Mouse (Mus musculus) thymus, postnatal 36 days (tissue): ENCODE measurements around the gene Gpr22.

Source experiments
- DNase-seq, 2 experiments: peaks; one replicate each; pipeline ENCODE4 v3.0.0; 2022; ENCODE audit warnings: mixed read lengths in 2 of 2

Gpr22 gene

DNA sequence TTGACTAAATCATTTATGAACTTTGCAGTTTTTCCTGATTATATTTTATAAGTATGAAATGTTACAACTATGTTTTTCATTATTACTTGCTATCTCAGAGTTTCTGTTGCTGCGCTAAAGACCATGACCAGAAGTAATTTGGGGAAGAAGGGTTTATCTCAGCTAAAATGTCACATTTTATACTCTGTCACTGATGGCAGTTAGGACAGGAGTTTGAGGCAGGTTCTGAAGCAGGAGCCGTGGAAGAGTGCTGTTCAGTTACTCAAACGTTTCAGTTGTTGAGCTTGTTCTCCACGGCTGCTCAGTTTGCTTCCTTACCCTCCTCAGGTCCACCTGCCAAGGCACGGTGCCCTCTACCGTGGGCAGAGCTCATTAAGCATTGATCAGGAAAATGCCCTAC is 47.7 kb downstream of the Gpr22 start:
- DNase-seq = no peak
